Mouse (Mus musculus) MEL (cell line): ENCODE data around the gene Ccdc182. TPM values are rescaled to one million over a fixed set of nuclear protein-coding genes. Genes with fewer than 3 reads are reported as not detected.

Experiments
- DNase-seq: peaks from one replicate; pipeline ENCODE4 v3.0.0; 2011; ENCODE audit warnings: low read depth, low spot score
- H3K27ac ChIP-seq: 2 replicates; pipeline ENCODE4 v1.5.1; 2012; ENCODE audit warnings: low read depth, mild to moderate bottlenecking, control low read depth, low read length, moderate library complexity; ENCODE audit not compliant: control insufficient read depth
- H3K27me3 ChIP-seq, 2 experiments: fragments of 150-350 bp in 1 of 2; sonication (generic) in 1 of 2; 2 replicates each; pipeline ENCODE4 v1.6.1; 2012; ENCODE audit warnings: low read length in 2 of 2, mild to moderate bottlenecking in 2 of 2, improper control_type of control experiment in 1 of 2, moderate library complexity in 1 of 2; ENCODE audit not compliant: insufficient read depth in 2 of 2, control insufficient read depth in 1 of 2
- H3K36me3 ChIP-seq, 2 experiments: 2 replicates each; pipeline ENCODE4 v1.6.1; 2012 to 2014; ENCODE audit warnings: low read length in 2 of 2, improper control_type of control experiment in 1 of 2, inconsistent platforms in 1 of 2, mild to moderate bottlenecking in 1 of 2; ENCODE audit not compliant: insufficient read depth in 2 of 2, control insufficient read depth in 1 of 2
- H3K4me1 ChIP-seq, 2 experiments: fragments of 150-350 bp in 1 of 2; sonication (generic) in 1 of 2; 2 replicates each; pipeline ENCODE4 v1.6.1; 2012; ENCODE audit warnings: low read length in 2 of 2, improper control_type of control experiment in 1 of 2, mild to moderate bottlenecking in 1 of 2; ENCODE audit not compliant: insufficient read depth in 2 of 2, control insufficient read depth in 1 of 2
- H3K4me3 ChIP-seq, 2 experiments: fragments of 150-350 bp in 1 of 2; sonication (generic) in 1 of 2; 2 replicates each; pipeline ENCODE4 v1.5.1; 2012; ENCODE audit warnings: low read depth in 2 of 2, low read length in 2 of 2, mild to moderate bottlenecking in 2 of 2, moderate library complexity in 2 of 2, control low read depth in 1 of 2, improper control_type of control experiment in 1 of 2; ENCODE audit not compliant: control insufficient read depth in 1 of 2, insufficient read depth in 1 of 2
- H3K79me2 ChIP-seq: 2 replicates; pipeline ENCODE4 v1.6.1; 2012; ENCODE audit warnings: mild to moderate bottlenecking, low read length, moderate library complexity; ENCODE audit not compliant: control insufficient read depth, poor library complexity, insufficient read depth
- H3K9ac ChIP-seq: 2 replicates; pipeline ENCODE4 v1.6.1; 2012; ENCODE audit warnings: low read depth, mild to moderate bottlenecking, control low read depth, low read length, moderate library complexity; ENCODE audit not compliant: control insufficient read depth, poor library complexity, severe bottlenecking
- H3K9me3 ChIP-seq: fragments of 150-350 bp; sonication (generic); replicated peaks from 2 replicates; pipeline ENCODE4 v1.6.1; 2012; ENCODE audit warnings: mild to moderate bottlenecking, low read length, improper control_type of control experiment, moderate library complexity; ENCODE audit not compliant: insufficient read depth
- BHLHE40 ChIP-seq: IDR thresholded peaks from 2 replicates; pipeline ENCODE4 v1.6.1; 2012; ENCODE audit warnings: low read depth, mild to moderate bottlenecking, inconsistent platforms, low read length, improper control_type of control experiment, borderline replicate concordance
- E2F4 ChIP-seq: IDR thresholded peaks from 2 replicates; pipeline ENCODE4 v1.6.1; 2011; ENCODE audit warnings: low read depth, low read length, improper control_type of control experiment, borderline replicate concordance
- ETS1 ChIP-seq: IDR thresholded peaks from 2 replicates; pipeline ENCODE4 v1.6.1; 2012; ENCODE audit warnings: low read depth, mild to moderate bottlenecking, inconsistent platforms, low read length, improper control_type of control experiment, moderate library complexity
- GABPA ChIP-seq: IDR thresholded peaks from 2 replicates; pipeline ENCODE4 v1.6.1; 2012; ENCODE audit warnings: low read depth, mild to moderate bottlenecking, inconsistent platforms, low read length, improper control_type of control experiment, moderate library complexity
- HCFC1 ChIP-seq: IDR thresholded peaks from 2 replicates; pipeline ENCODE4 v1.6.1; 2012; ENCODE audit warnings: low read depth, mild to moderate bottlenecking, inconsistent platforms, low read length, improper control_type of control experiment, moderate library complexity
- JUND ChIP-seq: IDR thresholded peaks from 2 replicates; pipeline ENCODE4 v1.6.1; 2011; ENCODE audit warnings: low read depth, mild to moderate bottlenecking, improper control_type of control experiment, low read length
- MAFK ChIP-seq: IDR thresholded peaks from 2 replicates; pipeline ENCODE4 v1.6.1; 2011; ENCODE audit warnings: low read depth, mild to moderate bottlenecking, low read length, improper control_type of control experiment, borderline replicate concordance
- MAX ChIP-seq: IDR thresholded peaks from 2 replicates; pipeline ENCODE4 v1.6.1; 2011; ENCODE audit warnings: low read length, improper control_type of control experiment
- MEF2A ChIP-seq: IDR thresholded peaks from 2 replicates; pipeline ENCODE4 v1.6.1; 2014; ENCODE audit warnings: low read depth, mild to moderate bottlenecking, inconsistent platforms, low read length, improper control_type of control experiment; ENCODE audit not compliant: poor library complexity, insufficient replicate concordance, severe bottlenecking; ENCODE audit errors: extremely low read depth
- MYB ChIP-seq: IDR thresholded peaks from 2 replicates; pipeline ENCODE4 v1.6.1; 2011; ENCODE audit warnings: mild to moderate bottlenecking, low read depth, low read length, improper control_type of control experiment
- MYC ChIP-seq: IDR thresholded peaks from 2 replicates; pipeline ENCODE4 v1.6.1; 2011; ENCODE audit warnings: low read depth, mild to moderate bottlenecking, low read length, improper control_type of control experiment, moderate library complexity
- NELFE ChIP-seq: IDR thresholded peaks from 2 replicates; pipeline ENCODE4 v1.6.1; 2011; ENCODE audit warnings: low read depth, low read length, improper control_type of control experiment
- NRF1 ChIP-seq: IDR thresholded peaks from 2 replicates; pipeline ENCODE4 v1.6.1; 2014; ENCODE audit warnings: low read depth, mild to moderate bottlenecking, inconsistent platforms, low read length, improper control_type of control experiment, moderate library complexity; ENCODE audit not compliant: poor library complexity, insufficient read depth, severe bottlenecking
- POLR2AphosphoS2 ChIP-seq: IDR thresholded peaks from 2 replicates; pipeline ENCODE4 v1.6.1; 2011; ENCODE audit warnings: low read length, improper control_type of control experiment
- RAD21 ChIP-seq: IDR thresholded peaks from 2 replicates; pipeline ENCODE4 v1.6.1; 2011; ENCODE audit warnings: mild to moderate bottlenecking, low read depth, low read length, improper control_type of control experiment
- SMC3 ChIP-seq: IDR thresholded peaks from 2 replicates; pipeline ENCODE4 v1.6.1; 2011; ENCODE audit warnings: low read depth, low read length, improper control_type of control experiment
- TBP ChIP-seq: IDR thresholded peaks from 2 replicates; pipeline ENCODE4 v1.8.0; 2011; ENCODE audit warnings: low read depth, low read length, improper control_type of control experiment
- UBTF ChIP-seq: IDR thresholded peaks from 2 replicates; pipeline ENCODE4 v1.6.1; 2012; ENCODE audit warnings: low read depth, mild to moderate bottlenecking, inconsistent platforms, low read length, improper control_type of control experiment, moderate library complexity, borderline replicate concordance; ENCODE audit not compliant: insufficient read depth
- USF1 ChIP-seq: IDR thresholded peaks from 2 replicates; pipeline ENCODE4 v1.6.1; 2014; ENCODE audit warnings: low read depth, mild to moderate bottlenecking, inconsistent platforms, low read length, improper control_type of control experiment, moderate library complexity
- USF2 ChIP-seq, 2 experiments: IDR thresholded peaks; 2 replicates each; pipeline ENCODE4 v1.6.1; 2011 to 2012; ENCODE audit warnings: improper control_type of control experiment in 2 of 2, low read length in 2 of 2, borderline replicate concordance in 1 of 2, inconsistent platforms in 1 of 2, low read depth in 1 of 2, mild to moderate bottlenecking in 1 of 2; ENCODE audit not compliant: insufficient read depth in 1 of 2
- ZC3H11A ChIP-seq: IDR thresholded peaks from 2 replicates; pipeline ENCODE4 v1.6.1; 2012; ENCODE audit warnings: low read depth, mild to moderate bottlenecking, inconsistent platforms, low read length, improper control_type of control experiment
- ZMIZ1 ChIP-seq: IDR thresholded peaks from 2 replicates; pipeline ENCODE4 v1.6.1; 2012; ENCODE audit warnings: low read depth, mild to moderate bottlenecking, inconsistent platforms, low read length, improper control_type of control experiment, moderate library complexity
- ZNF384 ChIP-seq: IDR thresholded peaks from 2 replicates; pipeline ENCODE4 v1.6.1; 2012; ENCODE audit warnings: low read depth, mild to moderate bottlenecking, inconsistent platforms, low read length, improper control_type of control experiment
- polyA plus RNA-seq, 2 experiments: library from polyadenylated mRNA; stranded (reverse) in 1 of 2; unstranded in 1 of 2; fragments of >175 nt in 1 of 2; fragments of >200 nt in 1 of 2; gene quantifications; 2 replicates each; pipeline versions ENCODE4 v1.2.1 to v1.2.4; 2012; ENCODE audit warnings: low replicate concordance in 2 of 2, low read depth in 1 of 2; ENCODE audit not compliant: insufficient read length in 2 of 2, insufficient read depth in 1 of 2, missing spikeins in 1 of 2
- total RNA-seq: library from RNA; depleted of rRNA; stranded (reverse); fragments of 300-350 nt; gene quantifications from 2 replicates; pipeline ENCODE4 v1.2.3, GENCODE M21; 2012

Gene Ccdc182
- total and polyA plus RNA-seq, 3 experiments = not detected

- Histone ChIP-seq H3K27me3 (no peaks in the 10 kb centered on the region; a peak in 1 of 4 replicates), H3K4me1 (peaks cover 0 to 10% of the 10 kb centered on the region in 2 experiments; a peak in 2 of 4 replicates), H3K27ac (no peak overlapping the region), H3K36me3 (peaks cover 0 to 4% of the 10 kb centered on the region in 2 experiments; a peak in 2 of 4 replicates), H3K79me2 (no peaks in the 10 kb centered on the region), H3K4me3 (no peak overlapping the region), H3K9ac (no peak overlapping the region), H3K9me3 (no peaks in the 10 kb centered on the region)
- no peak for TF ChIP-seq TBP
- no peak for TF ChIP-seq ZC3H11A
- TF ChIP-seq E2F4 = no peak
- TF ChIP-seq JUND = no peak
- TF ChIP-seq NRF1 = no peak
- no peak for TF ChIP-seq POLR2AphosphoS2
- TF ChIP-seq USF1 = no peak
- TF ChIP-seq SMC3 = no peak
- TF ChIP-seq UBTF = no peak
- no peak for TF ChIP-seq RAD21
- no peak for TF ChIP-seq MEF2A
- no peak for TF ChIP-seq MAFK
- TF ChIP-seq NELFE = no peak
- DNase-seq = no peak
These were observed 17.7 kb downstream of the Ccdc182 start for GRCm38 (mm10) chr11:88311606-88312005.

DNA sequence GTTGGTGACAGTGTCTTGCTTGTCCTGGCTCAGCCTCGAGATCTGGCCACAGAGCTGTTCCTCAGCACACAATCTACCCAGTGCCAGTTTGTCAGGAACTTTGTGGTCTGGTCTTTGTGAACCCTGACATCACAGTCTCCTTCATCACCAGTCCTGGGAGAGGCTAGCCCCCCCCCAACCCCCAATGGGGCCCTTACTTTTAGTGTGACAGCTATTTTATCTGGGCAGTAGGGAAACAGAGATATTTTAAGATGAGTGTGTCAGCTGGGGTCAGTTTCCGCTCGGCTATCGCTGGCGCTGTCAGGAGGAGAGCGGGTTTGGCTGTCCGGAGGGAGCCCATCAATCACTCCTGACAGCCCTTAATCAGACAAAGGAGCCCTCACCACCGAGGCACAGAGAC, 19.7 kb downstream of the Ccdc182 start:
- DNase-seq = no peak
- Histone ChIP-seq H3K36me3 (no peaks in the 10 kb centered on the region), H3K4me3 (no peak overlapping the region), H3K9ac (no peak overlapping the region), H3K4me1 (no peaks in the 10 kb centered on the region), H3K79me2 (no peaks in the 10 kb centered on the region), H3K27me3 (peaks cover 0 to 2% of the 10 kb centered on the region in 2 experiments; a peak in 1 of 4 replicates), H3K9me3 (no peaks in the 10 kb centered on the region), H3K27ac (no peak overlapping the region)
- TF ChIP-seq ZNF384 (no peak), RAD21 (no peak), NRF1 (no peak), GABPA (no peak), USF2 (IDR thresholded peaks at IDR 0.05; ENCODE audit: borderline replicate concordance in 1 of 2, insufficient read depth in 1 of 2, low read depth in 1 of 2, low read length in 2 of 2) (no peak), SMC3 (no peak), ZC3H11A (no peak), HCFC1 (no peak), ZMIZ1 (no peak), ETS1 (no peak), MYB (no peak), E2F4 (no peak), MYC (no peak), MAFK (no peak), MAX (no peak), BHLHE40 (no peak)
